Mouse (Mus musculus) forebrain, embryonic 13.5 days (tissue): ENCODE measurements around the gene Tcf20. TPM values are rescaled to one million over a fixed set of nuclear protein-coding genes. Genes with fewer than 3 reads are reported as not detected.

Source experiments
- ATAC-seq: fragments of 200-750 bp; cut with Nextera tagmentation; 2 replicates; pipeline ENCODE4 v1.8.0; 2017
- H3K27ac ChIP-seq: fragments of 300-500 bp; sonication (generic); 2 replicates; pipeline ENCODE4 v1.5.1; 2015; ENCODE audit warnings: inconsistent platforms, mild to moderate bottlenecking, moderate library complexity
- H3K27me3 ChIP-seq: fragments of 300-500 bp; sonication (generic); 2 replicates; pipeline ENCODE4 v1.6.1; 2015; ENCODE audit warnings: mild to moderate bottlenecking, inconsistent platforms
- H3K36me3 ChIP-seq: fragments of 300-500 bp; sonication (generic); 2 replicates; pipeline ENCODE4 v1.6.1; 2015; ENCODE audit warnings: mild to moderate bottlenecking, inconsistent platforms; ENCODE audit not compliant: poor library complexity, severe bottlenecking
- H3K4me1 ChIP-seq: fragments of 300-500 bp; sonication (generic); 2 replicates; pipeline ENCODE4 v1.6.1; 2015; ENCODE audit warnings: inconsistent platforms
- H3K4me2 ChIP-seq: fragments of 300-500 bp; sonication (generic); 2 replicates; pipeline ENCODE4 v1.6.1; 2015; ENCODE audit warnings: inconsistent platforms, mild to moderate bottlenecking, moderate library complexity
- H3K4me3 ChIP-seq: fragments of 300-500 bp; sonication (generic); 2 replicates; pipeline ENCODE4 v1.5.1; 2015; ENCODE audit warnings: mild to moderate bottlenecking, inconsistent platforms
- H3K9ac ChIP-seq: fragments of 300-500 bp; sonication (generic); 2 replicates; pipeline ENCODE4 v1.6.1; 2015; ENCODE audit warnings: mild to moderate bottlenecking, inconsistent platforms
- H3K9me3 ChIP-seq: fragments of 300-500 bp; sonication (generic); replicated peaks from 2 replicates; pipeline ENCODE4 v1.6.1; 2016; ENCODE audit warnings: inconsistent platforms
- WGBS: fragments of 180-500 bp; shearing (Covaris S2); methylation state at CpG from one replicate; pipeline ENCODE4 v1.1.7; 2015; 5-methylcytosine and 5-hydroxymethylcytosine counted together
- polyA plus RNA-seq: library from polyadenylated mRNA; unstranded; fragments of >200 nt; fragmentation: Nextera tagmentation; extraction: Ambion mirVana; gene quantifications from 2 replicates; pipeline ENCODE4 v1.2.1, GENCODE M21; 2015

Gene Tcf20
- polyA plus RNA-seq, 1 experiment from 2014 or later, result 15.3 TPM

DNA sequence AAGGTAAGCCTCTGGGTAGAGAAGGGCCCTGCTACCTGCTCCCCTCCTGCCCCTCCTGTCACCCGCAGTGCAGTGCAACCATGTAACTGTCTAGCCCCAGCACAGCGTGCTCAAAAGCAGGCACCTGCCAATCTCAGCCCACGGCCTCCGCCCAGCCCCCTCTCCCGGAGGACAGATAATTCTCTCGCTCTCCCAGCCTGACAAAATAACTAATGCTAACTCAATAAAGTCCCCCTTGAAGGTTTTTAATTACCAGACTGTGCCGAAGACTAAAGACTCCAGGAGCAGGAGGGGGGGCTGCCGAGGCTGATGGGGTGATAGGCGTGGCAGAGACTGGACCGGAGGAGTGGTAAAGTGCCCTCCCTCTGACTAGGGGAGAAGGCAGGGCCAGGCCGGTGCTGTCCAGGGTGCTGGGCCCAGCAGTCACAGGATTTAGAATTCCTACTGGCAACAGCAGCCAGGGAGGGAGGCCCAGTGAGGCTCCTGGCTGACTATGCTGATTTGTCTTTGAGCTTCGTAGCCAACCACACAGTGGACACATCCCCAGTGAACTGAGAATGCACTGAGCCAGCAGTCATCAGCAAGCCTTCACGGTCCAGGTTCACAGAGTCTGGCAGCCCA is 66.7 kb downstream of the Tcf20 start:
- peak overlapping the region; percentile 51 for H3K9ac ChIP-seq
- peaks cover 98% of the 10 kb centered on the region for H3K4me1 ChIP-seq
- under 1% methylated on average over 13 of the region's 13 CpGs for WGBS
- H3K4me3 ChIP-seq, result no peak overlapping the region
- H3K9me3 ChIP-seq, result no peaks in the 10 kb centered on the region
- ATAC-seq, result peak; percentile 12; the same call in 1 of the 2 replicates
- H3K27ac ChIP-seq, result peak overlapping the region; percentile 93
- no peaks in the 10 kb centered on the region for H3K36me3 ChIP-seq
- H3K27me3 ChIP-seq, result 0 out of 2 replicates have a peak, but pooled peaks cover 15% of the 10 kb centered on the region
- peak overlapping the region; percentile 49 for H3K4me2 ChIP-seq

DNA sequence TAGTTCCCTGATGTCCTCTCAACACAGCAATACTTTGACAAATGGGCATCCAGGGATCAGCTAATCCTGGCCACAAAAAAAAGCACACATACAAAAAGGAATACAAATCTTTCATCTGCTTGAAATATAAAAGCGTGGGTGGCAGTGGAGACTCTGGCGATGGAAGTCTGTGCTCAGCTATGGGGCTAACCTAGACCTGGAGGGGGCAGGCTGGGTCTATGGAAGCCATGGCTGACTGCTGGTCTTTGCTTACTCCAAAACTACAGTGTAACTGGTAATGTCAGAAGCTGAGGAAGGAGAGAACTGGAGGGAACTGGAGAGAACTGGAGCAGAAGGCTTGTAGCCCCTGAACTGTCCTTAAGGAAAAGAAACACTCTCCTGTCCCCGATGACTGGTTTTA is 69.7 kb downstream of the Tcf20 start:
- Histone ChIP-seq H3K9me3 (no peaks in the 10 kb centered on the region), H3K4me3 (no peak overlapping the region), H3K4me2 (peak overlapping the region; percentile 54), H3K36me3 (no peaks in the 10 kb centered on the region), H3K27me3 (peaks cover 30% of the 10 kb centered on the region), H3K4me1 (peaks cover 86% of the 10 kb centered on the region), H3K27ac (peak overlapping the region; percentile 94), H3K9ac (peak overlapping the region; percentile 51)
- WGBS, result 63% methylated on average over 3 of the region's 3 CpGs
- no peak for ATAC-seq

DNA sequence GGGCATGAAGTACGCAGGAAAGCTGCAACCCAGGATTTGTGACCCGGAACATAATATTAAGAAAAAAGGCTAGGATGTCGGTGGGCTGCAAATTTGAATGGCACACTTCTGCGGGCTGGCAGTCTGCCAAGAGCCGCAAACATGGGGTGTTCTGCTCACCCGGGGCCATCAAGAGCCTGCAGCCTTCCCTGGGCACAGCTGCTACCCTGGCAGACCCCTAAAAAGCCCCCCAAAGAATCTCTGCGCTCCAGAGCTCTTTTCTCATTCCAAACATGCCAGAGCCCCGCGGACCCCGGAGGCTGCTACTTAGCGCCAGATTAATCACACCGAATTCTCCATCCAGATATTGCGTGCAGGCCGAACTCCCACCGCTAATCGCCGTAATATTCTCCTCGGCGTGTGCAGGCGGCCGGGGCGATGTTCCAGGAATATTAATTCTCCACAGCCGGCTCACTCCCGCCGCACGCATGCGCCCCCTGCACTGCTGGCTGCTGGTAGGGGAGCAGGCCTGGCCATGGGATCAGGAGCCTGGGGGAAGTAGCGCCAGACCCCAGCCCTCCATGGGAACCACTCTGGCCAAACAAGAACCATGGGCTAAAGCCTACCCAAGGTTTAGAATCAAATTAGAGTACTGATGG is 70.3 kb downstream of the Tcf20 start:
- Histone ChIP-seq H3K9me3 (no peaks in the 10 kb centered on the region), H3K4me1 (peaks cover 88% of the 10 kb centered on the region), H3K4me3 (peak overlapping the region; percentile 21), H3K27me3 (peaks cover 36% of the 10 kb centered on the region), H3K27ac (peak overlapping the region; percentile 94), H3K36me3 (no peaks in the 10 kb centered on the region), H3K4me2 (peak overlapping the region; percentile 54), H3K9ac (peak overlapping the region; percentile 51)
- peak; percentile 59 for ATAC-seq
- WGBS, result 11% methylated on average over 28 of the region's 28 CpGs

DNA sequence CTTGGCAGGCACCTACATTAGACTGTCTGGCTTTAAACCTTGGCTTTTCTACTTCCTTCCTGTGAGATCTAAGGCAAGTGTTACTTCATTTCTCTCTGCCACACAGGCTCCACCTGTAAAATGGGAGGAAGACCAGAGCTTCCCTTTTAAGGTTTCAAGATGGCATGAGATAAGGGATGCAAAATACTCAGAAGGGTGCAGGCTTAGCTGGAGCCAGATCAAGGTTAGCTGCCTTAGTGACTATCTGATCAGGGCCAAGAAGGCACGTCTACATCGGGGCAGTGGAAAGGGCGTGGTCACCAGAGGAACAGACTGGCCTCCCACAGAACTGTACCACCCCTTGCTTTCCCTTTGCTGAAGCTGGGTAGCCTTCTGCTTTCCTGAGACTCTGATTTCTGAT is 73.2 kb downstream of the Tcf20 start:
- no peak overlapping the region for H3K9ac ChIP-seq
- peaks cover 79% of the 10 kb centered on the region for H3K4me1 ChIP-seq
- no peaks in the 10 kb centered on the region for H3K9me3 ChIP-seq
- no peak overlapping the region for H3K27ac ChIP-seq
- ATAC-seq, result no peak
- H3K4me2 ChIP-seq, result no peak overlapping the region
- H3K36me3 ChIP-seq, result no peaks in the 10 kb centered on the region
- 81% methylated on average over 3 of the region's 3 CpGs for WGBS
- H3K27me3 ChIP-seq, result peaks cover 40% of the 10 kb centered on the region
- H3K4me3 ChIP-seq, result no peak overlapping the region

GRCm38 (mm10) chr15:82911965-82912337 is 75.7 kb downstream of the Tcf20 start:
- ATAC-seq, result 0 out of 2 replicates have a peak, but pooled peaks have one; percentile 13

DNA sequence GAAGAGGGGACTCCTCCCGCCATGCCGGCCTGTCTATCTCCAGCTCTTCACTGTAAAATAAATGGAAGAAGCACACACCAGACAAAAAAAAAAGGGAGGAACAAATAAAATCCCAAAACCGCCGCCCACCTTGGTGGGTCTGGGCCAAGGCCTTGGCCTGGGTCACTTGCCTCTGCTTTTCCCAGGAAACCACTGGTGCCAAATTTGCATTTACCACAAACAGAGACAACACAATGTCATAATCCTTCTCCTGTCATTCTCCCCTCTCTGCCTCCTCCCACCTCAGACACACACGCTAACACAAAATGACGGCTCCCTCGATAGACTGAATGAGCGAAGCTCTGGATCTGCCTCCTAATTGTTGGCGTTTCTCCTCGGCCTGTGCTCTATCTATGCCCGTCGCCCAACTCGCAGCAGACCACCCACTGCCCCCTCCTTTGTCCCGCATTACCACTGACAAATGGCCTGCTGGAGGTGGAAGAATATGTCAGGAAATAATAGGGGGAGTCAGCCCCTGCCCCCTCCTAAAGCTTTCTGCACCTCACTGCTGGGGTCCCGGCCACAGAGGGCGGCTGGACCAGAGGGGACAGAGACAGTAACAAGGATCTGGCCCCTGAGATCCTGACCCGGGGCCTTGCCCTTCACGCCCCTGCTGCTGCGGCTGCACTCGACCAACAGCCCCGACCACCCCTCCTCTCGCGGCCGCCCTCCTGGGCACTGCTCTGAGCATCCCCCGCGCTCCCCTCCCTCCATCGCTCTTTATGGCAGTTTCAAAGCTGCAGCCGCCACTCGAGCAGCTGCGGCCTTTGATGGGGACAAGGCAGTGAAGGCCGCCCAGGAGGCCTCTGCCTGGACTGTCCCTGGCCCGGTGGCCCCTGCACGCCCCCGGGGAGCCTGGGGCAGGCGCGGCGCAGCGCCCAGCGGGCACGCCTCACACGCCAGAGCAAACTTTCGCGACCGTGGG is 76.4 kb downstream of the Tcf20 start:
- no peaks in the 10 kb centered on the region for H3K9me3 ChIP-seq
- H3K4me3 ChIP-seq, result peak overlapping the region; percentile 37
- peak overlapping the region; percentile 70 for H3K27ac ChIP-seq
- peak; percentile 63 for ATAC-seq
- peak overlapping the region; percentile 67 for H3K4me2 ChIP-seq
- peak overlapping the region; percentile 65 for H3K9ac ChIP-seq
- H3K27me3 ChIP-seq, result peaks cover 36% of the 10 kb centered on the region
- H3K36me3 ChIP-seq, result no peaks in the 10 kb centered on the region
- H3K4me1 ChIP-seq, result peaks cover 63% of the 10 kb centered on the region
- WGBS, result 4% methylated on average over 44 of the region's 44 CpGs

More at GRCm38 (mm10) chr15:82911965-82912337, 75.7 kb downstream of the Tcf20 start:
- H3K9me3 ChIP-seq, result no peaks in the 10 kb centered on the region
- peak overlapping the region; percentile 37 for H3K4me3 ChIP-seq
- peak overlapping the region; percentile 70 for H3K27ac ChIP-seq
- H3K27me3 ChIP-seq, result peaks cover 36% of the 10 kb centered on the region
- H3K4me2 ChIP-seq, result peak overlapping the region; percentile 67
- peak overlapping the region; percentile 65 for H3K9ac ChIP-seq
- 4% methylated on average over 13 of the region's 13 CpGs for WGBS
- H3K36me3 ChIP-seq, result no peaks in the 10 kb centered on the region
- H3K4me1 ChIP-seq, result peaks cover 64% of the 10 kb centered on the region

DNA sequence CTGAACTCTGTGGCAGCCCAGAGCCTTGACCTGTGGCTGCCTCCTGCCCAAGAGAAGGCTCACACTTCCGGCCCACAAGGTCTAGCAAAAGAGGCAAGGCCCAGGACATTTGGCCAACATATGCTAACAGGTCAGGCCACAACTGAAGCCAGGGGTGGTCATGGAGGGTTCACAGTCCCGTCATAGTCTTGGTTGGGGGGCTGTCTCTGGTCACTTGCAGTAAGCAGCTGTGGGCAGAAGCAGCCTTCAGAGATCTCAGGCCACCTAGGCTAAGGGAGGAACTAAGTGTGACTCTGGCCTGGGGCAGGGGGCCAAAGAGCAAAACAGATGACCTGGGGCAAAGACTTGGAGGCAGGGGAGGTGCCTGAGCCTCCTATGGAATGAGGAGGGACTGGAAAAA is 77.1 kb downstream of the Tcf20 start:
- no peaks in the 10 kb centered on the region for H3K36me3 ChIP-seq
- peaks cover 33% of the 10 kb centered on the region for H3K27me3 ChIP-seq
- H3K4me1 ChIP-seq, result peaks cover 63% of the 10 kb centered on the region
- peak overlapping the region; percentile 67 for H3K4me2 ChIP-seq
- no peak overlapping the region for H3K4me3 ChIP-seq
- H3K9me3 ChIP-seq, result no peaks in the 10 kb centered on the region
- no peak for ATAC-seq
- peak overlapping the region; percentile 65; the same call in 1 of the 2 replicates for H3K9ac ChIP-seq
- WGBS, result 78% methylated on average over 2 of the region's 2 CpGs
- H3K27ac ChIP-seq, result peak overlapping the region; percentile 70

DNA sequence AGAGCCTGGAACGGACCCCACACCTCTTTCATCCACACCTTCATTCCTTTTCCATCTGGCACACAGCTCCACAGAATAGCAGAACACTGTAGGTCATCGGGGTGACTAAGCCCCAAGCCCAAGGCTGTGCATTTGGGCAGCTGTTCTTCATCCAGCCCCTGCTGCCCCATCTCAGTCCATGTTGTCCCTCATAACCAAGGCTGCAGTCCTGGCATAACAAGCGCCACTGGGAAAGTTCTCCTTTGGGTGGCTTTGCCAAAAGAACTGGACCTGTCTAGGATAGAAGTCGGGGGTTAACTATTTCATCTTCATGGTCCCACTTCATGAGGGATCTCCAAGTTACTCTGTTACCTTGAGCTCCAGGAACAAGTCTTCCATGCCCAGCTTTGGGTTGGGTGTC is 77.9 kb downstream of the Tcf20 start:
- Histone ChIP-seq H3K9me3 (no peaks in the 10 kb centered on the region), H3K4me3 (no peak overlapping the region), H3K36me3 (no peaks in the 10 kb centered on the region), H3K27me3 (peaks cover 31% of the 10 kb centered on the region), H3K9ac (no peak overlapping the region), H3K27ac (no peak overlapping the region), H3K4me2 (no peak overlapping the region), H3K4me1 (peaks cover 67% of the 10 kb centered on the region)
- WGBS, result 91% methylated on average over 4 of the region's 4 CpGs
- no peak for ATAC-seq

- Histone ChIP-seq H3K4me1 (peaks cover 75% of the 10 kb centered on the region), H3K4me3 (no peak overlapping the region), H3K4me2 (no peak overlapping the region), H3K27ac (no peak overlapping the region), H3K27me3 (peaks cover 32% of the 10 kb centered on the region), H3K9ac (no peak overlapping the region), H3K9me3 (no peaks in the 10 kb centered on the region), H3K36me3 (no peaks in the 10 kb centered on the region)
- 24% methylated on average over 2 of the region's 2 CpGs for WGBS
- no peak for ATAC-seq
Observed at GRCm38 (mm10) chr15:82908521-82908920, 79.2 kb downstream of the Tcf20 start.

DNA sequence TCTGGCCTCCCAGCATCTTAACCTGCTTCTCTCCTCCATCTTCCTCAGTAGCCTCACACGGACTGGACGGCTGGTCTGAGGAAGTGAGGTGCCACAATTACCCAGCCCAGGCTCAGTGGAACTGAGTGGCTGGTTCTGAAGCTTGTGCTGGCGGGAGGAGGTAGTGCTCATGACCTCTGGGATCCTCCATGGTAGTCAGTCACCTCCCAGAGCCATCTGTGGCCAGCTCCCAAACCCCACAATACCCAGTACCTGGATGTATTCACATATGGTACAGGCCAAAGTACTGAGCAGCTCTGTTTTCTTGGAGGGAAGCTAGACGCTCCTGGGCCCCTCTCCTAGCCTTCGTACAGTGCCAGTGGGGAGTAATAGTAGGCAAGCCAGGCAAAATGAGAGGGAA is 80.4 kb downstream of the Tcf20 start:
- no peak overlapping the region for H3K4me3 ChIP-seq
- H3K4me1 ChIP-seq, result peaks cover 74% of the 10 kb centered on the region
- no peak overlapping the region for H3K9ac ChIP-seq
- H3K4me2 ChIP-seq, result no peak overlapping the region
- WGBS, result 83% methylated on average over 5 of the region's 5 CpGs
- no peak for ATAC-seq
- H3K36me3 ChIP-seq, result no peaks in the 10 kb centered on the region
- no peaks in the 10 kb centered on the region for H3K9me3 ChIP-seq
- peaks cover 26% of the 10 kb centered on the region for H3K27me3 ChIP-seq
- 0 out of 2 replicates have a peak overlapping the region, but pooled peaks have one; percentile 44 for H3K27ac ChIP-seq

GRCm38 (mm10) chr15:82906574-82907061 is 81.1 kb downstream of the Tcf20 start:
- no peak for ATAC-seq
- H3K9me3 ChIP-seq, result no peaks in the 10 kb centered on the region
- H3K36me3 ChIP-seq, result no peaks in the 10 kb centered on the region
- H3K4me2 ChIP-seq, result no peak overlapping the region
- H3K27ac ChIP-seq, result peak overlapping the region; percentile 44
- H3K9ac ChIP-seq, result 0 out of 2 replicates have a peak overlapping the region, but pooled peaks have one; percentile 31
- H3K4me3 ChIP-seq, result no peak overlapping the region
- H3K4me1 ChIP-seq, result peaks cover 74% of the 10 kb centered on the region
- peaks cover 26% of the 10 kb centered on the region for H3K27me3 ChIP-seq
- 60% methylated on average over 7 of the region's 7 CpGs for WGBS
